Comparison of ENCODE assay signal across 16 mouse cellular contexts in genomic region chr6:100289058-100289457, GRCm38 (mm10). TPM values are rescaled to one million over a fixed set of nuclear protein-coding genes. Genes with fewer than 3 reads are reported as not detected.
A peak's percentile ranks its signal among the peaks of the same experiment; 100 is the strongest.
DNase-seq lines count a peak whose midpoint lies in the region; ATAC-seq and TF ChIP-seq lines count a peak whose summit lies in the region.
"Had no signal": no experiment of that assay in that cellular context is flagged by ENCODE, and none has a peak within 500 bp of the region (broad histone marks: within the 10 kb centered on the region; RNA-seq: fewer than 3 reads in every experiment).

No protein-coding gene starts in this region.

- no peak overlapping the region for H3K27ac ChIP-seq in heart, embryonic 12.5 days (ENCODE audit: poor library complexity, severe bottlenecking)
- no peak overlapping the region for H3K27ac ChIP-seq in lung, postnatal 0 days (ENCODE audit: low read length)
- no peak overlapping the region for H3K27ac ChIP-seq in liver, embryonic 13.5 days
- H3K27ac ChIP-seq: embryonic facial prominence, embryonic 15.5 days; hindbrain, embryonic 13.5 days; lung, embryonic 15.5 days; macrophage; midbrain, embryonic 15.5 days; neural tube, embryonic 13.5 days had no signal

- peaks cover 13% of the 10 kb centered on the region for H3K27me3 ChIP-seq in heart, embryonic 12.5 days (replicated peaks)
- H3K27me3 ChIP-seq in lung, postnatal 0 days (replicated peaks; ENCODE audit: insufficient read depth, low read length): no peaks in the 10 kb centered on the region
- H3K27me3 ChIP-seq in liver, embryonic 13.5 days: 0 out of 2 replicates have a peak, but pooled peaks cover 5% of the 10 kb centered on the region
- H3K27me3 ChIP-seq: embryonic facial prominence, embryonic 15.5 days; lung, embryonic 15.5 days had no signal

- intact Hi-C loops in heart, postnatal 14 days (cut with DNase I): loop anchor here (5.0 to 10.0 kb wide), 4 partner anchors 127 to 484 kb away; no protein-coding TSS in a partner anchor

- H3K4me3 ChIP-seq in heart, embryonic 12.5 days: no peak overlapping the region
- no peak overlapping the region for H3K4me3 ChIP-seq in lung, postnatal 0 days (ENCODE audit: low read depth, low read length)
- no peak overlapping the region for H3K4me3 ChIP-seq in liver, embryonic 13.5 days (replicated peaks)

- H3K9ac ChIP-seq in heart, embryonic 12.5 days: no peak overlapping the region
- H3K9ac ChIP-seq in lung, postnatal 0 days (replicated peaks; ENCODE audit: low read depth): no peak overlapping the region
- no peak overlapping the region for H3K9ac ChIP-seq in liver, embryonic 13.5 days
- H3K9ac ChIP-seq: embryonic facial prominence, embryonic 15.5 days; lung, embryonic 15.5 days; midbrain, embryonic 15.5 days had no signal

- peaks cover 24% of the 10 kb centered on the region for H3K4me1 ChIP-seq in heart, embryonic 12.5 days (replicated peaks)
- peaks cover 10% of the 10 kb centered on the region for H3K4me1 ChIP-seq in lung, postnatal 0 days (ENCODE audit: insufficient read depth, low read depth, low read length)
- peaks cover 35% of the 10 kb centered on the region for H3K4me1 ChIP-seq in liver, embryonic 13.5 days (replicated peaks)

- 65% methylated on average over 5 of the region's 5 CpGs for WGBS in heart, embryonic 12.5 days
- 65% methylated on average over 5 of the region's 5 CpGs for WGBS in lung, postnatal 0 days
- 66% methylated on average over 5 of the region's 5 CpGs for WGBS in liver, embryonic 13.5 days (ENCODE audit: insufficient replicate concordance)

- H3K36me3 ChIP-seq in heart, embryonic 12.5 days: no peaks in the 10 kb centered on the region
- no peaks in the 10 kb centered on the region for H3K36me3 ChIP-seq in lung, postnatal 0 days (ENCODE audit: insufficient read depth, low read length)
- no peaks in the 10 kb centered on the region for H3K36me3 ChIP-seq in liver, embryonic 13.5 days
- H3K36me3 ChIP-seq: embryonic facial prominence, embryonic 15.5 days; hindbrain, embryonic 13.5 days; lung, embryonic 15.5 days; midbrain, embryonic 15.5 days; neural tube, embryonic 13.5 days had no signal

- 0 out of 2 replicates have a peak, but pooled peaks have one; percentile 7 for TF ChIP-seq CTCF in lung, postnatal 0 days (IDR thresholded peaks at IDR 0.05)

- peak overlapping the region; percentile 97 for H3K4me2 ChIP-seq in heart, embryonic 12.5 days
- no peak overlapping the region for H3K4me2 ChIP-seq in lung, postnatal 0 days (replicated peaks; ENCODE audit: low read depth, low read length)
- peak overlapping the region; percentile 100 for H3K4me2 ChIP-seq in liver, embryonic 13.5 days

- TF ChIP-seq EP300 in lung, postnatal 0 days (IDR thresholded peaks at IDR 0.05): no peak

- no peak for ATAC-seq in heart, embryonic 12.5 days (ENCODE audit: insufficient number of reproducible peaks, low FRiP score)
- ATAC-seq in lung, postnatal 0 days: no peak
- ATAC-seq in liver, embryonic 13.5 days (ENCODE audit: low read depth): no peak
- ATAC-seq: forebrain, embryonic 14.5 days; midbrain, embryonic 15.5 days had no signal

- no peak for DNase-seq in heart, postnatal 14 days
- DNase-seq in lung, postnatal 0 days (ENCODE audit: low spot score): no peak
- DNase-seq in lung, postnatal 4 days: no peak
- no peak for DNase-seq in liver, embryonic 13.5 days
- DNase-seq in yolk sac, embryonic 10.5 days (ENCODE audit: low spot score): peak; percentile 71
- DNase-seq in spleen, postnatal 36 days (ENCODE audit: low spot score in 2 of 2): no peak
- no peak for DNase-seq in left cerebral cortex, adult 11 months (ENCODE audit: low spot score)
- DNase-seq: heart, postnatal 36 days had no signal

- H3K9me3 ChIP-seq in heart, embryonic 12.5 days (replicated peaks): no peaks in the 10 kb centered on the region
- H3K9me3 ChIP-seq in lung, postnatal 0 days (ENCODE audit: low read length): no peaks in the 10 kb centered on the region
- H3K9me3 ChIP-seq in liver, embryonic 13.5 days (replicated peaks): no peaks in the 10 kb centered on the region
- H3K9me3 ChIP-seq: embryonic facial prominence, embryonic 15.5 days; hindbrain, embryonic 13.5 days; lung, embryonic 15.5 days; midbrain, embryonic 15.5 days; neural tube, embryonic 13.5 days had no signal

RNA-seq across cellular contexts. Expression of gene Rybp, which starts 1.8 kb away (rescaled TPM):
- polyA plus RNA-seq in heart, embryonic 12.5 days (2016; fragmentation: Nextera tagmentation; extraction: Ambion mirVana): 17.1 and 18.0 TPM in 2 replicates
- total RNA-seq in heart, postnatal 14 days (2021): 10 to 100 TPM; 16.7 to 17.6 TPM
- polyA plus RNA-seq in lung, postnatal 0 days (2015; fragmentation: Nextera tagmentation; extraction: Ambion mirVana): 16.6 and 21.8 TPM in 2 replicates
- polyA plus RNA-seq in liver, embryonic 13.5 days (2015; fragmentation: Nextera tagmentation; extraction: Ambion mirVana): 4.9 and 7.2 TPM in 2 replicates
